Mouse (Mus musculus): ENCODE data around the gene Efna5.

DNA sequence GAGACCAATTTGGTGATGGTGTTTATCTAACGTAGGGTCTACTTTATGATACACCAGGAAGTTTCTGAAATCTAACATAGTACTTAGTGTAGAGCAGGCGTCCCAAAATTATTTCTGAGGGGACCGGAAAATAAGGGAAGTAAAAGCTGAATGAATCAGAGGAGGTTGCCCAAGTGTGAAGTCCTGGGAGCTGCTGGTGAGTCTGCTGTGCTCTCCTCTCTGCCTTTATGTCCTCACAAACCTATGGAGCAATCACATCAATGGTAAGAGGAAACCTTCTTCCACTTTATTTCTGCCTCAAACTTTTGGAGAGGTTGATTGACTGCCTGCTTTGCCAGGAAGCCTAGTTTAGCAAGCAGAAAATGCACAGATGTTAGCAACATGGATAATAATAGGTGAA, 257.9 kb downstream of the Efna5 start:
- TF ChIP-seq MYOD1 (IDR thresholded peaks at IDR 0.05; ENCODE audit: control insufficient read depth in 1 of 3, insufficient read length in 2 of 3, low read depth in 2 of 3) (no peak), TCF12 (IDR thresholded peaks at IDR 0.05; ENCODE audit: insufficient read depth, poor library complexity, severe bottlenecking) (no peak)
